Mouse (Mus musculus) cerebellum, postnatal 10 days (tissue): ENCODE results near the gene Tmem109.
A peak's percentile ranks its signal among the peaks of the same experiment; 100 is the strongest.

ENCODE experiments used
- DNase-seq, 2 experiments: peaks; one replicate each; pipeline ENCODE4 v3.0.0; 2021; ENCODE audit warnings: mixed read lengths in 2 of 2

Gene Tmem109

DNA sequence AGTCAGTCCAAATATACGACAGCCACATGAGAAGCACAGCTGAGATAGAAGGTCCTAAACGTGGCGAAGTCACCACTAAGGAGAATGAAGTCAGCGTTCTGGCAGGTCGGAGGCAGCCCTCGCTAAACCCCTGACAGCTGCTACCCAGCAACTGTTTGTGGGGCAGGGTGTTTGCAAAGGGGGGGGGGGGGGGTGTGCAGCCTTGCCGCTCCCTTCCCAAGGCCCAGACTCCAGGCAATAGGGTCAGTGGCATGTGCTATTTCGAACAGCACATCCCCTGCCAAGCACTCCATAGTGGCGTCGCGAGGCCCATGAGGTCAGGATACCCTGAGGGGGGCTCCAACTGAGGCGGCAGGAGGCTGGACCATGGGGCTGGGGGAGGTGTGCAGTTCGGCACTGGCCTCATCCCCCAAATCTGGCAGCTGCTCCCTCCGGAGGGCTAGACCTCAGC lies 801 bp downstream of the Tmem109 start:
- DNase-seq, result no peak

DNA sequence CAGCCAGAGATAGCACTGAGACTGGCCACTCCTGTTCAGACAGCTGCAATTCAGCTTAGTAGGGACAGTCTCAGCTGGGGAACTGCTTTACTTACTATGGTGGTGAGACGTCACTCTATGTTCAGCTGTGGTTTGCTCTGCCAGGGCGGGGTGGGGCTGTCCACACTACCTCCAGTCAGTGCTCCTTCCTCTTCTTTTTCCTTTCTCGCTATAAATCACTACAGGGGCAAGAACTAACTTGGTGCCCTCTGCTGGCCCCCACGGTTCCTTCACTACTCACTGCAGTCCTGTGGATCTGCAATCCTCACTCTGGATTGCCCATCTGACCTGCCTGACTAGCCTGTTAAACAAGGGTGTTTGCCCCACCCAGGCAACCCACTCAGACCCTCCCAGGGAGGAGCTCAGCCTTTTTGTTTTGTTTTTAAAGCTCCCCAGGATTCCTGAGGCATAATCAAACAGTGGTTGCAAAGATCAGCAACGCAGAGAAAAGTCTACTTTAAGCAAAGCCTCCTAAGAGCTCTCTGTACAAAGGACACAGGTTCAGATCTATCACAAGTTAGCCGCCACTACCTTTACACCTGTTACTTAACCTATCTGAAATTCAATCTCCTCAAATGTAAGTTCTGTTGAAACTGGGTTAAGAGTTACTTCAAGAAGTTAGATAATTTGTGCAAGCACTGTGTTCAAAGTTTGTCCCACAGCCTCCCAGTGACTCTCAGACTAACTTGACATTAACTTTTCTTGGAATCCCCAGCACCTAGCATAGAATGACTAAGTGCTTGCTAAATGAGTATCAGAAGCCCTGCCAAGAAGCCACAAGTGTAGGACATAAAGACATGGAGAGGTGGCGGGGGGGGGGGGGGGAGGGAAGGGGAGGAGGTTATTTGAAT lies 1.5 kb downstream of the Tmem109 start:
- peak; percentile 63 to 66 for DNase-seq

DNA sequence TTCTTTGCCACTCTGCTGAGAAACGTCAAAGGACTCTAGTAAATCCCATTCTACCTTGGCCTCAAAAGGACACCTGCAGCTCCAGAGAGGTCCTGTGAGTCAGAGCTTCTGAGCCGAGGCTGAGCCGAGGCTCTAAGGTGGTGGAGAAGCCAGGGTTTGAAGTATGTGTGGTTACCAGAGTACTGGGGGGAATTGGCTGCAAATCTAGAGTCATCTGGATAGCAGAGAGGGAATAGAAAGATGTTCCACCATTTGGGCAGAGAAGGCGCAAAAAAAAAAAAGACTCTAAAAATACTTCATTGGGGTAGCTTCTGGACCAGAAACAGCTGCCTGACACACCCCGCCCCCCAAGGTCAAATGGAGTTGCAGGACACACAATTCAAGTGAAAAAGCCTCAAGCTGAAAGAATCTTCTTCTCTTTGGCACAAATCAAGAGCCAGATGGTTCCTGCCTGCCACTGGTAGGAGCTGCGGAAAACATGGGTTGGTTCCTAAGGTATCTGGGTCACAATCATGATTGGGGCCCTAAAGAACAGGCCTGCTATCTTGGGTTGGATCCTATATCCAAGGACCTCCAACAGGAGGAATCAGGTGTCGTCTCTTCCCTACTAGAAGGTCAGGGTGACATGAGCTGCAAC lies 3.5 kb downstream of the Tmem109 start:
- DNase-seq, result peak; percentile 76 to 81

DNA sequence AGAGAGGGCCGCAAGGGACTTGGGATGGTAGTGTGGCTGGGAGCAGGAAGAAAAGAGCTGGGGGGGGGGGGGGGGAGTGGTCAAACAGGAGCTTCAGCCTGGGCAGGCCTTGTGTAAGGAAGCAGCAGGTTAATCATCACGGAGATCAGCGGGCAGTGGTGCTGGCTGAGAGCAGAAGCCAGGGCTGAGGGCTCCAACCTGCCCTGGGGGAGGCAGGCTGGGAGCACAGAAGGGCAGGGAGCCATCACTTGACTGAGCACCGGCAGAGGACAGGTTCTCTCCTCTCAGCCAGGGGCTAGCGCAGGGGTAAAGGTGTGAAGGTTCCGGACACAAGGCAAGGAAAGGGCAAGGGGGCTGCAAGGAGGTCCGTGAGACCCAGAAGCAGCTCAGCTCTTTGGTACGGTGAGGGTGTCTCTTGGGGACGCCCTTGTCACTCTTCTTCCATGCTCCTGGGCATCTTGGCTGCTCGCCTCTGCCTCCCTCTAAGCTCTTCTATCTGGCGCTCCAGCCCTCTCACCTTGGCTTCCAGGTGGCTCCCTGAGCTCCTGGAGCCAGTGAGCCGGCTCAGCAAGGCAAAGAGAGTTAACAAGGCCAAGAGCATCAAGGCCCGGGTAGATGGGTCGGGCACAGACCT lies 10.4 kb downstream of the Tmem109 start:
- DNase-seq, result no peak

DNA sequence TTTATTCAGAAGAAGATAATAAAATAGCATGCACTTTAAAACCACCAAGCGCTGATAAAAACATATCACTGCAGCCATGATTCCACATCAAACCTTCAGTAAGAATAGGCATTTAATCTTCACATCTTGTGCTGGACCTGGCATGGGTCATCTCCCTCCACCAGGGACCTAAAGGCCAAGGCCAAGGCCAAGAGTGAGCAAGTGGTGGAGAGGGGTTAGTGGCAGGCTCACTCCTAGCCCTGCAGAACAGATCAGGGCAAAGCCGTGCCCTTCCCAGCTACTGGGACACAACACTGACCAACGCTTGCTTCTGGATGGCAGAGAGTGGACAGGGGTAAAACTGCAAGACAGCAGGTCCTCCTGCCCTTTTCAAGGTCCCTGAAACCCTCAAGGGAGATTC lies 11.1 kb downstream of the Tmem109 start:
- no peak for DNase-seq

DNA sequence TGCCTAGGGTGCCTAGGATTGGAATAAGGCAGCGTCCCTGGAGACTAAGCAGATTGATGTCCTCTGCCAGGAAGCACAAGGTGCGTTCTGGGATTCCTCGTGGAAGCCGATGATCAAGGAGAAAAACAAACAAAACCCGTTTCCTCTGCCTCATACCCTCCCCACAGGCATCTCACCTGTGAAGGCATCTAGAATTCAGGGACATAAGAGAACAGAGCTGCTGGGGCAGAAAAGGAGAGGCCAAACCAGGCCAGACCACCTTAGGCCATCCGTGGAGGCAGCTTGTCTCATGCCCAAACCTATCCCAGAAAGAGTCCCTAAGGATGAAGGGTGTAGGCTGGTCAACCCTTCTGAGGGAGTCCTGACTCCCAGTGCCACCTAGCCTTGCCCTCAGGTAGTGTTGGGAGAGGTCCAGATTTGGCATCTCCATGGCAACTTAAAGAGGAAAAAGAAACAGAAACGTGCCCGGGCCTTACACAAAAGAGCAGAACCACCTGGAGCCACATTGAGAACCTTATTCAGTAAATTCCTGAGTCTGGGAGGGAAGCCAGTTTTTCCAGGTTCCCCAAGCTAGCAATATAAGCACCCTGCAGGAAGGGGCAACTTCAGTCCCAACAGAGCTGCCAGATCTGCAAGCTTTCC lies 11.8 kb downstream of the Tmem109 start, which contains the start of gene Tmem132a:
Gene Tmem132a, minus strand, starts transcription at position 55 of the 642 bp plus-strand sequence.
- DNase-seq, result peak; percentile 71 to 79

DNA sequence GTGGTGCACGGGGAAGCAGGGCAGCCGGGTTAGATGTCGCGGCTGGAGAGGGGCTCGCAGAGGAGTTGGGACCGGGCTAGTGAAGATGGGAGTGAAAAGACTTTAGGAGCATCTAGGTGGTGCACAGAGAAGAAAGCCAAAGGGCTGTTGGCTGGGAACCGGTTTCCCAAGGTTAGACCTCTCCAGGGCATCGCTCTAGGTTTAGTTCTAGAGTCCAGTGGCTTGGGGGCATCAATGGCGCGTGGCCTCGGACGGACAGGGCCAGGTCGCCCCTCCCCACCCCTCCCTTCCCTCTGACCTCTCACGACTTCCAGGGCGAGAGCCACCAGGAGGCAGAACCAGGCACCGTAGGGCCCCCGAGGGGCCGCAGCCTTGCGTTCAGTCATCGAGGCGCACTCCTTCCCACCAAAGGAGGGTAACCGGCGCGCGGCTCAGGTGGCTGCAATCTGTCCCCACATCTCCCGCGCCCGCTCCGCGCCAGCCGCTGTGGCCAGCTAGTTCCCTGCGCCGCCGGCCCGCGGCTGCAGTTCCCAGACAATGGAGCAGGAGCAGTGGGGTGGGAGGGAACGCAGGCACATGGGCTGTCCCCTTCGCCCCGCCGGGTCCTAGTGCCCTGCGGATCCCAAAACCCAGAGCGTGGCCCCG lies 12.4 kb downstream of the Tmem109 start:
- DNase-seq, result peak; percentile 93 to 95

DNA sequence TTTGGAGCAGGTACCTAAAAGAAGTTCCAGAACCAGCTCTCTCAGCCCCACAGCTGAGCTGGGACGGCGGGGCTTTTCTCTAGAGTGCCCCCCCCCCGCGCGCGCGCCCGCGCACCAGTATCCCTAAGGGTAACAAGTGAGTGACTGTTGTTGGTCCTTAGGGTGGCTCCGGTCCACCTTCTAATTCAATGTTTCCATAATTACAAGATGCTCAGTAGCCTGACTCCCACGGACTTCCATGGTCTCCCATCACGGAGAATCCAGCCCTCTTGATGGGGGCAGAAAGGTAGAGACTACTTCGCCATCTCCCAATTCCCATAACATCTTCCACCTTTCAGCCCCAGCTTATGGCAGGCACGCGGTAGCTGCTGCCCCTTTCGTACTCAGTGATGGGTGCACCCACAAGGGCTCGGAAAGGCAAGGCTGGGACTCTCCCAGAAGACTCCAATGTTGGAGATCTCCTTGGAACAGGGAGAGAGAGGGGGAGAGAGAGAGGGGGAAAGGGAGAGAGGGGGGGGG lies 13.1 kb downstream of the Tmem109 start:
- DNase-seq, result peak; percentile 56 to 65

DNA sequence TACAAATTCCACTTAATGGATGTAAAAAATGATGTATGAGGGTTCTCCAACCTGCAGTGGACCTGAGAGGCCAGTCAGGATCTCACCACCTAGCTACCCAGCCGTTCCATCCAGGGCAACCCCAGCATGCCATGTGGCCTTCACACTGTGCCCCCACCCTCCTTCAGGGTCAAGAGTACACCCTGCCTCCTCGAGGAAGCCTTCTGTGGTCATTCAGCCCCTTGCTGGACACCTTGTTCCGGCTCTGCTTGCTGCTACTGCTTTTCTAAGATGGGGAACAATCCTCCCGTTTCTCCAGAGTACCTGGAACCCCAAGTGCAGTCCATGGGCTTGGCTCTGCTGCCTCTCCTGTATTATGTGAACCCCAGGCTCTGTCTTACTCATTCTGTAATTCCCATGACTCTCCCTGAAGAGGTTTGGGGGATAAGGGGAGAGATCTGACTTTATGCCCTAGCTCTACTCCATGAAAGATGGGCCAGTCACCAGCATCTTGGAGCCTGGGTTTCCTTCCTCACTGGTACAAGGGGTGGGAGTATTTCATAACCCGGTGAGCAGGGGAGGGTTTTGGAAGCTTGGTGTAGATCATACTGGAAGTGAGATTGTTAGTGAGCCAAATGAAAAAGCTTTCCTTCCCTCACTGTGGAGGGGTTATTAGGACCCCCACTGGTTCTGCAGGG lies 13.7 kb downstream of the Tmem109 start:
- DNase-seq, result no peak

DNA sequence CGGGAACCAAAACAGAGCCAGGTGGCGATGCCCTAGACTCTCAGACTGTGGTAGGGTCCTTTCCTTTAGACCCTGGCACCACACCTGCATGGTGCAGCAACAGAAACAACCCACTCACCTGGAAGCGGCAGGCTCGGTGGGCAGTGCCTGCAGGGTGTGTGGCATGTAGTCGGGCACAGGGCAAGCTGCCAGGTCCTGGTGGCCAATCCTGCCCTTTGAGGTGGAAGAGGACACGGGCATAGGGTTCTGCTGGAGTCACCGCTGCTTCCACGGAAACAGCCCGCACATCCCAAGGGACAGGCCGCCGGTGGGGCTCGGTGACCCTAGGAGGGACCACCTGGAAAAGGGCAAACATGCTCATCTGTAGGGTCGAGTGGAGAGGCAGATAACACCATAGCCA lies 15.4 kb downstream of the Tmem109 start:
- DNase-seq, result peak; percentile 71 to 78

DNA sequence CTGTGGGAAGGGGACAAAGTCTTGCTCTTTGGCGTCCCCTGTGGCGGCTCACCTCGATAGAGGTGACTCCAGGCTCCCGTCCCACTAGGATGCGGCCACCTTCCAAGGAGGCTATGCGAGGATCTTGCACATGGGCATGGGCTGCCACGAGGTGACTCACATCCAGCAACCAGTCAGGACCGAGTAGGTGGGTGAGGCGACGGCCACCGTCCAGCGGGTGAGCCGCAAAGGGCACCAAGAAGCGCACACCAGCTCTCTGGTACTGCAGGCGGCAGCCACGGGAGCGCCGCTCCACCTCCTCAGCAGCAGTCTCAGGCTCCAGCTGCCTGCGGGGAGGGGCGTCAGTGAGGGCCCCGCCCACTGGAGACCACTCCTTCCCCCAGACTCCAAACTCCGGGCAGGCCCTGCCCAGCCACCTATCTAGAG lies 21.7 kb downstream of the Tmem109 start:
- no peak for DNase-seq

DNA sequence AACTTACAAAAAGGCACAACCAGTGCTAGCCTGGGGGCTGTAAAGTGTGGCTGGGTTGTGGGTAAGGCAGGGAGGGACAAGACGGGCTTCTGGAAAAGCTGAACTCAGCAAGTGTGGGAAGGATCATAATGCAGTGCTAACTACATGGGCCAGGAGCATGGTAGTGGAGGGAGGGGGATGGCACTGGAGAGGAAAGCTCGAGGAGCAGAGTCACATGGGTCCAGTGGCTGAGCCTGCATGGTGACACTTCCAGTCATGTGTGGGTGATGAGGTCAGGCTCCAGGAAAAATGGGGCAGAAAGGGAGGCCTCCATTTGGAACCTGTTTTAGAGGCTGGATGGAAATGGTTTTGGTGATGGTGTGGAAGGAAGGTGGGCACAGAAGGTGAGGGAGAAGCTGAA lies 25.3 kb downstream of the Tmem109 start:
- DNase-seq, result no peak

DNA sequence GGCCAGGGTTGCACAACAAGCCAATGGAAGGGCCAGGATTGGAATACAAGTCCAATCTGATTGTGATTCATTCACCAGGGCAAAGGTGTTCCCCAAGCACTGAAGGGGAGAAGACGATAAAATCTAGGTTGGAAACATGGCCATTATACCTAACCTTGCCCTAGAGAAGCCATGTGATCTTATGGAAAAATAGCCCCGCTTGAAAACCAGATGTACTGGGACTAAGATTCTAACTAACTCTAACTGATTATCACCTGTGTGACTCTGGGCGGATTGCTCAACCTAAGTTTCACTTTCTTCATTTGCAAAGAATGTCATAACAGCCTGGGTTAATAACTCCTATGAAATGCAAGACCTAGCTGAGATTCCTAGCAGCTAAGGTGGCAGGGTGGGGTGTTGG lies 26.4 kb downstream of the Tmem109 start:
- DNase-seq, result no peak

DNA sequence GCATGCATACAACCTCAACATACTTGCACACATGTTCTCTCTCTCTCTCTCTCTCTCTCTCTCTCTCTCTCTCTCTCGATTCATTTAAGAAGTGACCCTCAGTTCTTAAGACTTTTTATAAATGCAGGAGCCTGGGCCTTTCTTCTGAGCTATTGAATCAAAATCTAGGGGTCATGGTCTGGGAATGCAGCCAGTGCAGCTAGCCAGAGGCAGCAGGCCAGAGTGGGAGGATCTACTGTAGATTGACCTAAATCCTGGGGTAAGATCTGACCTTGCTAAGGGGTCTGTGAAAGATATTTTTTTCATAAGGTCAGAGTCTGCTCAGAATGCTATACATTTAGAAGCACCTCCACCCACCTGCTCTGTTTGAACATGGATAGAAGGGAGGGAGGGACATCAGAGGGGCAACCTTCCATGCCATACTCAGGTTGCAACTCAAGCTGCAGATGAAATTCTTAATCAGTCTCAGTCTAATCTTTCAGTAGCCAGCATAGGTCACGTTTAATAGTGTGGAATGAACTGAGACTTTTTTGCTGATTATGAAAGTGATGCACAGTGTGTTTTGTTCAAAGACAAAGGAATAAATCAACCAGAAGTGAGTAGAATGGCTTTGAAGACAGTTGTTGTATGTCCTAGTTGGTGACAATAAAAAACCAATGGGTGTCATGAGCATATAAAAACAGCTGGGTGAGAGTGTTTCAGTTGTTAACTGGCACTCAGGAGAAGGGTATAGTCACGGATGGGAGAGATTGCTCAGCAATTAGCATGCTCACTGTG lies 34.3 kb downstream of the Tmem109 start:
- peak; percentile 70 to 76 for DNase-seq

DNA sequence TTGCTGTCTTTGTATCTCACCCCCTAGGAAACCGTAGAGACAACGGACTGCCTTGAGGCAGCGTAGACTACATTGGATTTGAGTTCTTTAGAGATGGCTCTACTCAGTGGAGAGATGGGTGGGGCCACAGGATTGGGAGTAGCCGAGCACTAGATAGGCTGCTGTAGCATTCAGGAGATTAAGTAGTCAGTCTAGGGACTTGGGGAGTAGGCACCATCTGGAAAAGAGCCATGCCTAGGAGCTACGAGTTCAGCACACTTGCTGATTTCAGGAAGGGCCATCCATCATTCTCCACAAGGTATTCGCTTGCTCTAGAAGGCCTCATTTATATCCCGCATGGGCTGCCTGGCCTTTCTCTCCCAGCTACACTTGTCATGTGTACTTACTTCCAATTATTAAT lies 35.7 kb downstream of the Tmem109 start:
- no peak for DNase-seq

DNA sequence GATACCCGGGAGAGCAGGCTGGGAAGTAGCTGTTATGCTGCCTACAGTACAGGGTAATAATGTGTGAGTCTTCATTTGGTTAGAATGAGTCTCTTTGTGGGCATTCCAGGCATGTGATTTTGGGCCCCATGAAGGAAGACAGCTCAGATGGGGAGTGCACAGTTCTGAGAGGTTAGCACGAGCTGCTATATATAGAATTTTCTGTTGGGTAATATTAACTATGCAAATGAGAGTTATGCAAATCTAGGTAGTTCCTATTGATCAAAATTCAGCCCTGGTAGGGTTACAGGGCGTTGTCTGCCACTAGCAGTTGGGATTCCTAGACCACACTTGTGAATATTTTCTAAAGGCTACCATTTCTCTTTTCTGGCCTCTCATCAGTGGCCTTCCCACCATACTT lies 36.3 kb downstream of the Tmem109 start:
- no peak for DNase-seq

DNA sequence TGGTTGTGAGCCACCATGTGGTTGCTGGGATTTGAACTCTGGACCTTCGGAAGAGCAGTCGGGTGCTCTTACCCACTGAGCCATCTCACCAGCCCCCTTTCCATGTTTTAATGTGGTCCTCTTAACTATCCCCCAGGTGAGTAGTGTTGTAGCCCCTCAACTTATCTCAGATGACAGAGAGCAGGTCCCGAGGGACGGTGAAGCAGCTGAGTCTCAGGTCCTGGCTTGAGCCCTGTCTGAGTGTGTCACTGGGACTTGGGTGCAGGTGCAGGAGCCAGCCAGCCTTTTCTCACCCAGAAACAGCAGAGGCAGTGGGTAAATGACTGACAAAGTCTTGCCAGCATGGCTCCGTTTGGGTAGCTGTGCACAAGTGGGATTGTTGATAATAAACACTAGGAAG lies 37.6 kb downstream of the Tmem109 start:
- no peak for DNase-seq

DNA sequence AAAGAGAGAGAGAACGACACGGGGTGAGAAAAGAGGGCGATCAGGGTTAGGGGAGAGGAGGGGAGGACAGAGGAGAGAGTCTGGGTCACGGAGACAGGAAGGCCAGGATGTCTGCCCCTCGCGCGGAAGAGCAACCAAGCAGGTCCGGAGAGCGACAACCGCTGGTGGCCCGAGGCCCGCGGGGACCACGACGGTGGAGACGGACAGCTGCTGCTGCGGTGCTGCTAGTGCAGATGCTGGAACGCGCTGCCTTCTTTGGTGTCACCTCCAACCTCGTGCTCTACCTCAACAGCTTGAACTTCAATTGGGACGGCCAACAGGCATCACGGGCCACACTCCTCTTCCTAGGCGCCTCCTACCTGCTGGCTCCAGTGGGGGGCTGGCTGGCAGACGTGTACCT lies 38.9 kb downstream of the Tmem109 start:
- no peak for DNase-seq

DNA sequence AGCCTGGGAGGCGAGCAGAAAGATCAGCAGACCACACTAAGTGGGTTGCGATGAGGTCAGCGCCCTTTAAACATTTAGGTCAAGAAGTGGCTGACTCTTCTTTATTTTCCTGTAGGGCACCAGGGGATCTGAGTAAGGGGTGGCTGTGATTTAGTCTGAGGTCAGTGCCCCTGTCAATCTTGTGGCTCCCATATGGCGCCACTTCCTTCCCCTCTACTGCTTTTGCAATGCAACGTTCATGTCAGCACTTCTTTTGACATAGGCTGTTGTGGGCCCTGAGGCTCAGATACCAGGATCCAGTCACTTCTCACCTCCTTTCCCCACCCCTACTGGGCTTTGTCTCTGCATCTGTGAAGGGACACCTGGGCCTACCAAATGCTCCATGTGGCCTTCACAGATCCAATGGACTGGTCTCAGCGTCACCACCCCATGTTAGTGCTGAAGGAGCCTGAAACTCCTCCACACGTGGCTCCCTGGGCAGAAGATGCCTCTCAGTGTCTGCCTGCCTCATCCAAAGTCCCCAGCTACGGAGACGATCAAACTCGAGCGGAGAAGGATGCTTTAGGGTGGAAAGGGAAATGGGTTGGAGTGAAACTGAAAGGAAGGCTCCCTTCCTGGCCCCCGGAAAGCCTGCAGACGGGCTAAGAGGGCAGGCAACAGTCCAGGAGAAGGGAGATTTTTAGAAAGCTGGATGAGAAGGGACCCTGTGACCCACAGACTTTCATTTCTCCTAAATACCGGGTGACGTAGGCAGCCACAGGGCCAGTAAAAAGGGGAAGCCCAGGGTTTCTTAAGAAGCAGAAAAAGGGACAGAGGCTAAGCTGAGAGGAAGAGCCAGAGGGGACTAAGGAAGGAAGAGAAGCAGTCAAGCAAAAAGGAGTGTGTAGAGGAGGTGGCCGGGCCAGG lies 39.8 kb downstream of the Tmem109 start:
- no peak for DNase-seq
